Mouse (Mus musculus): ENCODE measurements around the gene Alkbh5.
"Not testable (repeated sequence)": the region's sequence is repeated elsewhere in the genome, so short reads cannot be mapped to it uniquely, and the experiment has no call there.

Alkbh5 gene

GRCm38 (mm10) chr11:60543211-60543610, 7.0 kb downstream of the Alkbh5 start:
- DNase-seq (ENCODE audit: low read depth, low spot score): not testable (repeated sequence)

GRCm38 (mm10) chr11:60545433-60545832, 9.3 kb downstream of the Alkbh5 start:
- DNase-seq (ENCODE audit: low read depth, low spot score): no peak

- no peak for DNase-seq (ENCODE audit: low read depth, low spot score)
These were observed 11.9 kb downstream of the Alkbh5 start for GRCm38 (mm10) chr11:60548112-60548511.

GRCm38 (mm10) chr11:60553091-60553490, 16.9 kb downstream of the Alkbh5 start:
- no peak for DNase-seq (ENCODE audit: low read depth, low spot score)

- no peak for DNase-seq (ENCODE audit: low read depth, low spot score)
These were observed 21.5 kb downstream of the Alkbh5 start for GRCm38 (mm10) chr11:60557675-60558074.

- peak; percentile 24 for DNase-seq (ENCODE audit: low read depth, low spot score)
These were observed 23.2 kb downstream of the Alkbh5 start for GRCm38 (mm10) chr11:60559342-60559741.

- not testable (repeated sequence) for DNase-seq (ENCODE audit: low read depth, low spot score)
These were observed 37.8 kb downstream of the Alkbh5 start for GRCm38 (mm10) chr11:60574006-60574405.
